Mouse (Mus musculus) bone marrow, adult 2 months (tissue): ENCODE measurements around the gene Olfr539. TPM values are rescaled to one million over a fixed set of nuclear protein-coding genes. Genes with fewer than 3 reads are reported as not detected.

ENCODE experiments used
- H3K27ac ChIP-seq: fragments of 200-500 bp; 2 replicates; pipeline ENCODE4 v1.5.1; 2012; ENCODE audit warnings: low read depth, mild to moderate bottlenecking, control low read depth, inconsistent platforms, low read length; ENCODE audit not compliant: control insufficient read depth, poor library complexity, insufficient read depth
- H3K4me1 ChIP-seq: fragments of 200-500 bp; 2 replicates; pipeline ENCODE4 v1.6.1; 2011; ENCODE audit warnings: low read length; ENCODE audit not compliant: control insufficient read depth, insufficient read depth
- H3K4me3 ChIP-seq: fragments of 200-500 bp; replicated peaks from 2 replicates; pipeline ENCODE3; 2011; ENCODE audit warnings: mild to moderate bottlenecking, low read depth, low read length, control low read depth; ENCODE audit not compliant: control insufficient read depth
- CTCF ChIP-seq: fragments of 200-500 bp; IDR thresholded peaks from 2 replicates; pipeline ENCODE4 v1.5.1; 2011; ENCODE audit warnings: low read length, control low read depth; ENCODE audit not compliant: control insufficient read depth, insufficient read depth
- POLR2A ChIP-seq: fragments of 200-500 bp; IDR thresholded peaks from 2 replicates; pipeline ENCODE4 v1.6.1; 2011; ENCODE audit warnings: low read depth, mild to moderate bottlenecking, control low read depth, low read length, borderline replicate concordance; ENCODE audit not compliant: control insufficient read depth
- WGBS: fragments of 180-500 bp; shearing (Covaris S2); methylation state at CpG from one replicate; pipeline ENCODE4 v1.1.7; 2018; 5-methylcytosine and 5-hydroxymethylcytosine counted together
- polyA plus RNA-seq: library from polyadenylated mRNA; stranded (reverse); fragments of >200 nt; gene quantifications from 2 replicates; pipeline ENCODE4 v1.2.4, GENCODE M21; 2011; ENCODE audit warnings: low replicate concordance; ENCODE audit not compliant: missing spikeins, insufficient read depth, insufficient read length

Olfr539 gene
- polyA plus RNA-seq, 1 experiment: not detected

DNA sequence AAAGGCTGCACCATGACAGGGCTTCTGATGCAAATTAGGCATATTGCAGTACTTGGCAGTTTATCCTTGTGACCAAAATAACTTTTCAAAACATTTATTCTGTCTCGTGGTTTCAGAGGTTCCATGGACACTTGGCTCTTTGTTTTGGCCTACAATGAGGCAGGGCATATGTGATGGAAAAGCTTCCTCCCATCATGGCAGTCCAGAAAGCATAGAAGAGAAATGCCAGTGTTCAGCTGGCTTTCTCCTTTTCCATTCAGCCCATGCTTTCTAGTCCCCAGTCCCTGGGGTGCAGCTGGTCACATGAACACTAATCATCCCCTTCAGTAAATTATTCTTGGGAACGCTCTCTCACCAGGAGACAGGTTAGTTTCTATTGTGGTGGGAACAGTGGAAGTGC is 46.6 kb downstream of the Olfr539 start:
- Histone ChIP-seq H3K4me3 (no peak overlapping the region), H3K27ac (no peak overlapping the region), H3K4me1 (no peaks in the 10 kb centered on the region)
- WGBS: 77% methylated on average over 2 of the region's 2 CpGs
- no peak for TF ChIP-seq CTCF
- no peak for TF ChIP-seq POLR2A

DNA sequence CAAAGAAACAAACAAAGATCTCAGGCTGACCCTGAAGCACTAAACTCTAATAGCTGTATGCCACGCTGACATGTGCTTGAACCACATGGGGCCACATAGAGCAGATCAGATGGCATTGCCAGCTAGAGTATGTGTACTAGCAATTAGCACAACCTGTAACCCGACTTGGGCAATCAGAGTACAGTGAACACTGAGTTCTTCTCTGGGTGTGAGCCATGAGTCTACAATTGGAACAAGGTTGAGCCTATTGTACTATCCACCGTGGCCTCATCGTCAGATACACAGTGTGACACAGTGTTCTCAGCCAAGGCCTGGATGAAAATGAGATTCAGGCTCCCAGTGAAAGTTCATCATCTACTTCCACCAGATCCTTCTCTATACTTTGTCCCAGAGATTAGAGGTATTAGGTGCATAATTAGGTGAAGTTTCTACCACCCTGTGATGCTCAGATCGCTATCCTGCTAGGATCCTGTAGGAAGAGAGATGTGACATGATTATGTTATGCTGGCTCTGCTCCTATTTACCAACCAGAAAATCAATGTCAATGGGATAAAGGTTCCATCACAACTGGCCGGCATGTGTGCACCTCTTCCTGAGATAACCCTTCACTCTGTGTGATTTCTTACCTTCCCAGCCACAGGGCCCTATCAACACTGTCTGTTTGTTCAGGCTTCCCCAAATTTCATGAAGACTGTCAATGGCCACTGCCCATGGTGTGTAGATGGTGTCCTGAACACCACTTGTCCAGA is 48.0 kb downstream of the Olfr539 start:
- Histone ChIP-seq H3K4me3 (no peak overlapping the region), H3K27ac (no peak overlapping the region), H3K4me1 (no peaks in the 10 kb centered on the region)
- TF ChIP-seq POLR2A (no peak), CTCF (no peak)
- WGBS: 70% methylated on average over 6 of the region's 6 CpGs

DNA sequence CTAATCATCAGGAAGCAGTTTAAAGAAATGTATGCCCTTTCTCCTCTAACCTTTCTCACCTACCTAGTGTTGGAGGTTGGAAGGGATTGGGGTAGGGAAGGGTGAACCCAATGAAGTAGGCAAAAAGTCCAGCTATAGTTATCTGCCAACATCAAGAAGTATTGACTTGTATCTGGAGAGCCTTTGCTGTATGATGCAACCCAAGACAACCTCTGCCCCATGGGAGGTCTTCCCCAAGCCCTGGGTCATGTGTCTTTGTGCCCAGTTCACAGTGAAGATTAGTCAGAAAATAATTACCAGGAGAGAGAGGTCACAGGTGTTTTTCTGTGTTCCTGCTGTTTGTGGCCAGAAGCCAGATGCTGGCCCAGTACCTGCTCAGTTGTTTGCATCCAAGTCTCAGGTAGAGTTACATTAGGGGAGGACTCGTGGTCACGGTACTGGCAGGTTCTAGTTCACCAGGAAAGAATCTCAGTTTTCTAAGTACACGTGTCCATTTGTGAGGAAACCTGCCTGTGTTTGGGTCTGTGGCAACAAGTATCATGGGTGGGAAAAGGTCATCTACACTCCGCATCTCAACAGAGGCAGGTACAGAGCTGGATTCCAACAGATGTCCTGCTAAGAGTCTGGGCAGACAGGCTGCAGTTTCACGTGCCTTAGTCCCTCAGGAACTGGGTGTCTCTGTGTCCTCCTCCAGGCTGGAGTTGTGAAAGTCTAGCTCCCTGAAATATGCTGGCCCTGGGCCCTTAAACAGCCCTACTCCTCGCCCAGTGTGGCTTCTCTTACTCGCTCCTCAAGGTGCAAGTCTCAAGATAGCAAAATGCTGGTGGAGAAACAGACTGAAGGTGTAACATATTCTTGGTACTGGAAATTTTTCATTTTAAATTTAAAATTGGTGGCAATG is 57.7 kb downstream of the Olfr539 start:
- Histone ChIP-seq H3K4me1 (no peaks in the 10 kb centered on the region), H3K27ac (no peak overlapping the region), H3K4me3 (no peak overlapping the region)
- WGBS: 70% methylated on average over 7 of the region's 7 CpGs
- TF ChIP-seq CTCF (no peak), POLR2A (no peak)

DNA sequence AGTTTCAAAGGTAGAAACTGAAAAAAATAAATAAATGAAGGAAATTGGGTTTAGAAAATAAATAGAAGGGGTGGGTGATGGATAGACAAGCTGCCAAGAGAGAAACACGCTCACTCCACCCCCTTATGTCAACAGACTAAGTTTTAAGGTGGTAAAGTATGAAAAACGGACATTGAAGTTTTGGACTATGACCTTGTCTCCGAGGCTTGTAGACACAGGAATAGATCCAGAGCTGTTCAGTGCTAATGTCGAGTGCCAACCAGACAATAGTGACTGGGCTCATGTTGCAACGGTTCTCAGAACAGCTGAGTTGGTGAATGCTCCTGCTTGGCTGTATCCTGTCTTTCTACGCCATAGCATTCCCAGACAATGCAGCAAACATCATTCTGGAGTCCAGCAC is 61.4 kb downstream of the Olfr539 start:
- Histone ChIP-seq H3K27ac (no peak overlapping the region), H3K4me3 (no peak overlapping the region), H3K4me1 (no peaks in the 10 kb centered on the region)
- 72% methylated on average over 6 of the region's 6 CpGs for WGBS
- TF ChIP-seq POLR2A (no peak), CTCF (no peak)

DNA sequence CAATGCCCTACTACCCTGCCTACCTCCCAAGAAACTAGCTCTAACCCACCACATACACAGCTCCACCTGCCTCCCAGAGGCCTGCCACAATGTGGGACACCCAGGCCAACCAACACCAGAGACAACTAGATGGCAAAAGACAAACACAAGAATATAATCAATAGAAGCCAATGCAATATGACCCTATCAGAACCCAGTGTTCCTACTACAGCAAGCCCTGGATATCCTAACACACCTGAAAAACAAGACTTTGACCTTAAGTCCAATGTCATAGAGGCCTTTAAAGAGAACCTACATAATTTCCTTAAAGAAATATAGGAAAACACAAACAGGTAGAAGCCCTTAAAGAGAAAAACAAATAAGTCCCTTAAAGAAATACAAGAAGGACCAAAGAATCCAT is 65.8 kb downstream of the Olfr539 start:
- Histone ChIP-seq H3K4me1 (no peaks in the 10 kb centered on the region), H3K27ac (no peak overlapping the region), H3K4me3 (no peak overlapping the region)
- TF ChIP-seq CTCF (no peak), POLR2A (no peak)

Other genes with a start within 250 kb of the Olfr539 start
- gene Olfr532, start 238.3 kb upstream of the Olfr539 start, polyA plus RNA-seq: 0.25 and 1.2 TPM in 2 replicates
- gene Olfr533, start 196.6 kb upstream of the Olfr539 start, polyA plus RNA-seq: not detected in 2 replicates
- gene Olfr535, start 175.7 kb upstream of the Olfr539 start, polyA plus RNA-seq: not detected in 2 replicates
- not detected in 2 replicates for gene Olfr536, start 152.5 kb upstream of the Olfr539 start, polyA plus RNA-seq
- gene Olfr538, start 92.0 kb upstream of the Olfr539 start, polyA plus RNA-seq: not detected in 2 replicates
- 0.25 TPM in 1 of 2 replicates, not detected in the other for gene Olfr46, start 58.7 kb upstream of the Olfr539 start, polyA plus RNA-seq
- not detected in 2 replicates for gene Olfr61, start 31.0 kb upstream of the Olfr539 start, polyA plus RNA-seq
- not detected in 2 replicates for gene Olfr53, start 13.5 kb upstream of the Olfr539 start, polyA plus RNA-seq
- gene Olfr45, start 22.0 kb downstream of the Olfr539 start, polyA plus RNA-seq: 0.32 TPM in 1 of 2 replicates, not detected in the other
- gene Olfr541, start 37.3 kb downstream of the Olfr539 start, polyA plus RNA-seq: not detected in 2 replicates
- 3.9 and 21.1 TPM in 2 replicates for gene Cyp2e1, start 103.8 kb downstream of the Olfr539 start, polyA plus RNA-seq
- gene Syce1, start 127.9 kb downstream of the Olfr539 start, polyA plus RNA-seq: not detected in 2 replicates
- gene Zfp941, start 162.2 kb downstream of the Olfr539 start, polyA plus RNA-seq: 0.25 and 0.40 TPM in 2 replicates
- 3.3 TPM in 1 of 2 replicates, not detected in the other for gene Urah, start 175.1 kb downstream of the Olfr539 start, polyA plus RNA-seq
- gene Scgb1c1, start 185.6 kb downstream of the Olfr539 start, polyA plus RNA-seq: not detected in 2 replicates
- gene Odf3, start 187.9 kb downstream of the Olfr539 start, polyA plus RNA-seq: not detected in 2 replicates
- not detected in 2 replicates for gene Gm45785, start 196.4 kb downstream of the Olfr539 start, polyA plus RNA-seq
- 26.4 and 53.0 TPM in 2 replicates for gene Ric8a, start 197.0 kb downstream of the Olfr539 start, polyA plus RNA-seq
- 11.7 and 18.1 TPM in 2 replicates for gene Bet1l, start 197.6 kb downstream of the Olfr539 start, polyA plus RNA-seq
- 239 and 252 TPM in 2 replicates for gene Psmd13, start 222.0 kb downstream of the Olfr539 start, polyA plus RNA-seq
- 13.1 and 27.0 TPM in 2 replicates for gene Sirt3, start 222.4 kb downstream of the Olfr539 start, polyA plus RNA-seq
- not detected in 2 replicates for gene Cox8b, start 240.5 kb downstream of the Olfr539 start, polyA plus RNA-seq